Mouse (Mus musculus): Measurements from ENCODE around the gene Upk3a.
"Not testable (repeated sequence)": the region's sequence is repeated elsewhere in the genome, so short reads cannot be mapped to it uniquely, and the experiment has no call there.

Gene Upk3a

DNA sequence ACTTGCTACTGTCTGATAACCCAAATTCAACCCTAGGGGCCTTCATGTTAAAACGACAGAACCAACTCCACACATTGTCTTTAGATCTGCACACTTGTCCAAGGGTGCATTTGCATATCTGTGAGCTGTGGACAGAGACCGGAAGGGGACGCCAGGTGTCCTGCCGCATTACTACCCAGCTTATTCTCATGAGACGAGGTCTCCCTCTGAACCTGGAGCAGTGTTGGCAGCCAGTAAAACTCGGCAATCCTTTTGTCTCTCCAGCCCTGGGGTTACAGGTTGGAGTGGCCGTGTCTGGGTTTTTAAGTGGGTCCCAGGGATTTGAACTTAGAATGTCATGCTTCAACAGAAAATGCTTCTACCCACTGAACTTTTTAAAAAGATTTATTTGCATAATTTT is 17.0 kb upstream of the Upk3a start:
- no peak for DNase-seq (ENCODE audit: low spot score in 2 of 2)

DNA sequence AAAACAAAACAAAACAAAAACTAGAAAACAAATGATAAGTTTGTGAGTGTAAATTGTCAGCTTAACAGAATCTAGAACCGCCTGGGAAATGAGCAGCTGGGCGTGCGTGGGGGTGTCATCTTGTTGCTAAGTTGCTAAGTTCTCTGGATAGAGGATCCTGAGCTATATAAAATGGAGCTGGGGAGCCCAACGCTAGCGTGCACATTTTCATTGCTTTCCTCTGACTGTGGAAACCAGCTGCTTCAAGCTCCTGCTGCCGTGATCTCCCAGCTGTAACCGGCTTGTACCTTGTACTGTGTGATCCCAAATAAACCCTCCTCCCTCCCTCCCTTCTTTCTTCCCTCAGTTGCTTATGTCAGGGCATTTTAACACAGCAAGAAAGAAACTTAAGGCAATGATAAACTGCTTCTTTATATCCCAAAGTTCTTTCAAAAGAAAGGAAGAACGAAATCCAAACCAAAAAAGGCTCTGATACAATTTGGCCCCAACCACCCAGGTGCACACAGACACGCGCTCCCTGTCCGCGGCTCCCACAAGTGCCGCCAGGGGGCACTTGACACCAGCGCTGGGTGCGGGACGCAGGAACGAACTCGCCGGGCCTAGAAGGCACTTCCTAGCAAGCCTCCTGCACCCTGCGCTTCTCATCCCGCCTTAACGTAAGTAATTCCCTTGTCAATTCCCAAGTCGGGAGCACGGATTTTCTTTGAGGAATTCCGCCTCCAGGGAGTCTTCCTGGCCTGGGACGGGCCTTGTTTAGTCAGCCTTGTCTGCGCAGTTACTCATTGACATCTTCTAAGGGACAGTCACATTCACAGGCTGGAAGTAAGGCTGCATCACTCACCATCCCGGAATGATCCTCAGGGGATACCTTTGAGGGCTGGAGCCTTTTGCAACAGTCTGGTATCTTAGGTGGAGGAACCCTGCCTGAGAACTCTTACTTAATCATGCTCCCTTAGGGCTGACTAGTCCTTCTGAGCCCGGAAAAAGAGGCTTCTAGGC is 15.7 kb upstream of the Upk3a start:
- DNase-seq (ENCODE audit: low spot score in 2 of 2), result peak; percentile 80 to 83

DNA sequence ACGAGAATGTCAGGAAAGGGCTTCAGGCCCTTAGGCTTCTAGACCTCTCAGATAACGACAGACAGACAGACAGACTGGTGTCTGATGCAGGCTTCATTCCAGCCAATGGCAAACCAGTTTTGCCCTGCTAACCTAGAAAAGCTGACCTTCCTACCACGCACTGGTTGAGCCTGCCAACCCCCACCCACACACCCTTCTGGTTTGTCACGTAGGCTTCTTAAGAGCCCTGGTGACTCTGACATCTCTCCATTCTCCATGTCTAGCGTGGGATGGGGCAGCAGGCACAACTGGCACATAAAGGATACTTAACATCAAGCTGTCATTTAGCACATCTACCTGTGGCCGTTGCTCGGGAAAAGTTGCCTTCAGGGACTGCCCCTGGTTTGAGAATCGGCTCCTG is 7.3 kb upstream of the Upk3a start:
- no peak for DNase-seq (ENCODE audit: low spot score in 2 of 2)

DNA sequence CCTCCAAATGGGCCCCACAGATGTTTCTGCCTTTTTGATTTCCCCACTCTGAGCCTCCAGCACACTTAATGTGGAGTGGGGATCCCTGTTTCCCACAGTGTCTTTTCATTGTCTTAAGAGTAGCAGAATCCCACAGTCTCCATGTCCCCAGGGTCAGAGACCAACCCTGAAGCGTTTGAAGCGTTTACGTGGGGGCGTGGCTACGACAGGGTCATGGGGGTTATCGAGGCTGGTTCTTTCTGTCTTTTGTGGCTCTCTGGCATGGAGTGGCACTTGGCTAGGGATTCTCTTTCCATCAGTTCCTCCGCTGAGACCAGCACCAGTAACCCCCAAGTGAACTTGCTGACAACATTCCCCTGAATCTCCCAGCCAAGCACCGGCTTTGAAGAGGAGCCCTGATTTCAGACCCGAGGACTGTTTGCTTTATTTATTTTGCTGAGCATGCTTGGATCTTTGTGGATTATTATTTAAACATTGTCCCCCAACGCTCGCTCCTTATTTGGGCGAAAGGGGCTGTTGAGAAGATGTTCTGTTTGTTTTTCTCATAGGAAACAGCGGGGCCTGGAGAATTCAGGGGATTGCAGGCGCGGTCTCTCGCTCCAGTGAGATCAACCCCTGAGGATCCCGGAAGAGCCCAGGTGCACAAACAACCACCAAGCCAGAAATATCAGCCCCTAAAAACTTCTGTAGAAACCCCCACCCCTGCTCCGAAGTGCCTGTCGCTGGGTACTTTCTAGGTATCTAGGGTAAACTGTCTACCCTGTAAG is 4.9 kb upstream of the Upk3a start:
- no peak for DNase-seq (ENCODE audit: low spot score in 2 of 2)

DNA sequence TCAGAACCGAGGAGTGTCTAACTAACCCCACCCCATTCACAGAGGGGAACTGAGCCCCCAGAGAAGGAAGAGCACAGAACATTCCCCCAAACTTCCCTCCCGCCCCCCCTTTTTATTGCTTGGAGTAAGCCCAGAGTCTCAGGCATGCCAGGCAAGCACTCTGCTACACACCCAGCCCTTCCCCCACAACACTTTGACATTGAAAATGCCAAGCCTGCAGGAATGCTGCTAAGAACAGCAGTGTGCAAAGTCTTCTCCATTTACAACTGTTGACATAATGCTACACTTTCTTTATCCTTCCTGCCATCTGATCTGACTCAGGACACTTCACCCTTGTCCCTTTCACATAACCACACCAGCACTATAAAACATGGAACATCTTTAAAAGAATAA is 4.3 kb upstream of the Upk3a start:
- DNase-seq (ENCODE audit: low spot score in 2 of 2), result peak in 1 of 2 experiments; percentile 64

DNA sequence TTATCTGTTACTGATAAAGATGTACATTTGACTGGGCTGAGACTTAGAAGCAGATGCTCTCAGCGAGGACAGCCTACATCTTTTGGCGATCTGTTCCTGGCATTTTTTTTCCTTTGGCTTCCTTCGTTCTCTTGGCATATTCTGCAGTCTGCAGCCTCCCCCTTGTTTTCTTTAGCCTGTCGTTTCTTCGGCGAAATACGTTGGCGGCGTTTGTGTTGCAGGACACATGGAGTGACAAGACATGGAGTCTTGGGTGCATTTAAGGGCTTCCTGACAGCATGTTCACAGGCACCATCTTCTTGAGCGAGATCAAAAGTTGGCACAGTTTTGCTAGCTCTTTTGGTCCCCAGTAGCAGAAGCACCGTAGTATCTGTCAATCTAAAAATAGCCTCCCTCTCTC is 1.2 kb upstream of the Upk3a start:
- no peak for DNase-seq (ENCODE audit: low spot score in 2 of 2)

DNA sequence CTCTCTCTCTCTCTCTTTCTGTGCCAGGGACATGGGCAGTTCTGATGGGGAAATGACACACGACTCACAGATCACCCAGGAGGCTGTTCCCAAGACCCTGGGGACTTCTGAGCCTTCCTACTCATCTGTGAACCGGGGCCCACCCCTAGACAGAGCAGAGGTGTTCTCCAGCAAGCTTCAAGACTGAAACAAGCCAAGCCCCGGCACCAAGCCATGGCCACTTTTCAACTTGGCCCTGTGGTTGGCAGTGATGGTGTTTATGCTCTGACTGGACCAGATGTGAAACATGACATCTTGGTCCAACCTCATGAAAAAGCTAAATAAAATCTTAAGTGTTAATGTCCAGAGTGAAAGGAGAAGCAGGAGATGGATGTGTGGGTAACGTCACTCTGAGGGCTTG is 5.3 kb downstream of the Upk3a start:
- no peak for DNase-seq (ENCODE audit: low spot score in 2 of 2)

DNA sequence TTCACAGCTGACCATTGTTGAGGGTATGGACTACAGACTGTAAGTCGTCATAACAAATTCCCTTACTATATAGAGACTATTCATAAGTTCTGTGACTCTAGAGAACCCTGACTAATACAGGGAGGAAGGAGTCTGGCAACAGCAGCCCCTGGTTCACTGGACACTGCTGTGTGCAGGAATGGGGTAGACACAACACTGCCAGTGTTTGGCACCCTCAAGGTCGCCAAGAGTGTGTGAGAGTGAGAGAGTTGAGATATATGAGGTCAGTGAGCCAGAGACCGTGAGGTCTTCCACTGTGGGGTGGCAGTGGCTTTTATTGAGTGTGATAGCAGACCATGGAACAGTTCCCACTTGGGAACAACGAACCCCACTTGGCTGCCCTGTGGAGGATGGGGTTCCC is 9.3 kb downstream of the Upk3a start:
- DNase-seq (ENCODE audit: low spot score in 2 of 2), result no peak

DNA sequence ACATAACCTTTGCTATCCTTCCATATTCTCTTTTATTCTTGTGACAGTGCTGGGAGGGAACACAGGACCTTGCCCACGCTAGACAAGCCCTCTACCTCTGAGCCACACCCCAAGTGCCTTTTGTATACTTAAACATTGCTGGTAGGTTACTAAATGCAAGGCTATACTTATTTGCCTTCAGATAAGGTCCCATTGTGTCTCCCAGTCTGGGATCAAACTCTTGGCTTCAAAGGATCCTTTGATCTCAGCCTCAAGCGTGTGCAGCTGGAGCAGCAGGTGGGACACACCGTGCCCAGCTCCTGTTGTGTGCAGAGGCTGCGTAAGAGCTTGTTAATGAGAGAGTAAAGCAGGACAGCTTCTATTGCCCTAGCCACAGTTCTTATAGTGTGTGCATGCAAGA is 10.8 kb downstream of the Upk3a start:
- DNase-seq (ENCODE audit: low spot score in 2 of 2), result no peak

DNA sequence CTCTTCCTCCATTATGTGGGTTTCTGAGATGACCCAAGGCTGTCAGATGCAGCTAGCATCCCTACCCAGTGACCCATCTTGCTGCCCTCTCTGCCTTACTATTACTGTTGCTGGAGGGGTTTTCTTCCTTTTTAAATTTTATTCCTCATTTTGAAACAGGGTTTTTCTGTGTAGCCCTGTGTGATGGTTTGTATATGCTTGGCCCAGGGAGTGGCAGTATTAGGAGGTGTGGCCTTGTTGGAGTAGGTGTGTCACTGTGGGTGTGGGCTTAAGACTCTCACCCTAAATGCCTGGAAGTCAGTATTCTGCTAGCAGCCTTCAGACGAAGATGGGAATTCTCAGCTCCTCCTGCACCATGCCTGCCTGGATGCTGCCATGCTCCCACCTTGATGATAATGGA is 11.7 kb downstream of the Upk3a start, which contains the start of gene Fam118a:
Gene Fam118a, plus strand, starts transcription at position 301 of the 400 bp plus-strand sequence.
- not testable (repeated sequence) for DNase-seq (ENCODE audit: low spot score in 2 of 2)

DNA sequence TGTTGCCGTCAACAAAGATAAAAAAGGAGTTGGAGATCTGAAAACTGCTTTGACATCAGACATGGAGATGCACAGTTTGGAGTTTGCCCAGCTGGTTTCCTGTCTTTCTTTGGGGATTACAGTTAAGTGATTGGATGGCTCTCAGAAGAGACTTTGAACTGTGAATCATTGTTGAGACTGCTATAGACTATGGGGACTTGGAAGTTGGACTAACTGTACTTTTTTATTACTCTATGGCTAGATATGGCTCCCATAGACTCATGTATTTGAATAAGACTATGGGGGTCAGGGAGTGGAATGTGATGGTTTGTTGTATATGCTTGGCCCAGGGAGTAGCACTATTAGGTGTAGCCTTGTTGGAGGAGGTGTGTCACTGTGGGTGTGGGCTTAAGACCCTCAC is 13.7 kb downstream of the Upk3a start:
- not testable (repeated sequence) for DNase-seq (ENCODE audit: low spot score in 2 of 2)

DNA sequence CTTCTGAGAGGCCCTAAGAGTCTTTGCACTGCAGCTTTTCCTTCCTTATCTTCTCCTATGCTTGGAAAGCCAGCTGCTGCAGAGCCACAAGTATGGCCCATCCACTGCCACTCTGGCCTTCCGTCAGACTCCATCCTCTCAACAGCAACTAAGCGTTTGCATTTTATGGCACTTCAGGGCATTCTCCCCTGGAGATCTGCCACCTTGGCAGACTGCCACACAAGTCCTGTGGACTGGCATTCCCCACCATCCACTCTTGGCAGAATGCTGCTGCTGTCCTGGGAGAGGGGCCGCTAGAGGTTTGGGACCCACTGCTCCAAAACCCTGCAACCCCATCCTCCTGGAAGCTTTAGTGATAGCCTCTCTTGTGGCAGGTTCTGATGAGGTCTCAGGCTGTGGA is 14.9 kb downstream of the Upk3a start:
- DNase-seq (ENCODE audit: low spot score in 2 of 2), result no peak

DNA sequence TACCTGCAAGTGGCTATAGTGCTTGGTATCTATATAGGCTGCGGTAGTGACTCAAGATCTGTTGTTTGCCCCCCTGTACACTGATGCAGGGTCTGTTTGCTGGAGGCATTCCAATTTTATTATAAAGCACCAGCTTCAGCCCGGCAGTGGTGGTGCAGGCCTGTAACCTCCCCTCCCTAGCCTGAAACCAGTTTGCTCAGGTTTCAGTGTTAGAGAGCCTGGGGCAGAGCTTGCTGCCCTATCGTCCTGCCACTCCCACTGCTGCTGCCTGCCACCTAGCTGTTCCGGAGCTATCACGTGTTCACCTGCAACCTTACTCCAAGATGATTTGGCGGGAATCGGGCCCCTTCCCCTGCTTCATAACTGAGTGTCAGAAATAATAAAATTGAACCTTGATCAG is 17.0 kb downstream of the Upk3a start:
- peak in 1 of 2 experiments; percentile 53 for DNase-seq (ENCODE audit: low spot score in 2 of 2)

DNA sequence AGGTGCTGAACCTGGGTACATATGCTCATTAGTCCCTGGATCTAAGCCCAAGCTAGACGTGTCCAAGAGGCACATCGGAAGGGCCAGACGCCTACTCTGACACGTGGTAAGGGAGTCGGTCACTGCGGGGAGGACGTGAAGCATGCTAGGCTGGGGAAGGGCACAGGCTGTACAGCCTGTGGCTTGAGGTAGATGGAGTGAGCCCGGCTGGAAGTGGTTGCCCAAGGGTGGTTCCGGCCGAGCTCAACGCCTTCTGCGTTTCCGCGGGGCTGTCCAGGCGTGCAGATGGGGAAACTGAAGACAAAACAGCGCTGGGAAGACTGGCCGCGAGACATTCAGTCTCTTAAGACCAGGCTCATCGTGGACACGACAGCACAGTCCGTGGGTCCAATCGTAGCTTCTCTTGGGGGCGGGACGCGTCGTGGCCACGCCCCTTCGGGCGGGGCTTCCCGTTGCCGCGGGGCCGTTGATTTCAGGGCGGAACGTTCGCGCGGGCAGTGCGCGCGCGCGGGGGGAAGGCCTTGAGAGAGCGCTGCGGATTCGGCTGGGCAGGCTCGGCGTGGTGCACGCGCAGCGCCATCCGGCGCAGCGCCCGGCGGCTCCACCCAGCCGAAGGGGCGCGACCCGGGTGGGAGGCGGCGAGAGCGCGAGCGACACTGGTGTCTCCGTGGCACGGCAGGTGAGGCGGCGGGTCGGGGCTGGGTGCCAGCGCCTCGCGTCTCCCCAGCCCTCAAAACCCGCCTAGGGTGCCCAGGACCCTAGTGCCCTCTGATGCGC is 19.8 kb downstream of the Upk3a start:
- peak; percentile 97 to 99 for DNase-seq (ENCODE audit: low spot score in 2 of 2)

DNA sequence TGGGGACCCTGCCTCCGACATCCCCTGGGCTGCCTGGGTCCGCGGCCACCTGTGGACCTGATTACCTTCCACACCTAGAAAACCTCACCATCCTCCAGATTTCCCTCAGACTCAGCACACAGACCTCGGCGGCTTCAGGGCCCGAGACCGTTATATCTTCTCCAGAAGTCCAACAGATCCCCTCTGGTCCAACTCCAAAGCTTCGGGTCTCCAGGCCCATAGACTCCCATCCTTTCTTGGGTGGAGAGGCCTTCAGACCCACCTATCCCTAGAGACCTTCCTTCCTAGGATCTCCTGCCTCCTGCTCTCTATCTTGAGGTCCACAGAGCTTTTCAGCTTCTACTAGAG is 20.4 kb downstream of the Upk3a start:
- no peak for DNase-seq (ENCODE audit: low spot score in 2 of 2)

DNA sequence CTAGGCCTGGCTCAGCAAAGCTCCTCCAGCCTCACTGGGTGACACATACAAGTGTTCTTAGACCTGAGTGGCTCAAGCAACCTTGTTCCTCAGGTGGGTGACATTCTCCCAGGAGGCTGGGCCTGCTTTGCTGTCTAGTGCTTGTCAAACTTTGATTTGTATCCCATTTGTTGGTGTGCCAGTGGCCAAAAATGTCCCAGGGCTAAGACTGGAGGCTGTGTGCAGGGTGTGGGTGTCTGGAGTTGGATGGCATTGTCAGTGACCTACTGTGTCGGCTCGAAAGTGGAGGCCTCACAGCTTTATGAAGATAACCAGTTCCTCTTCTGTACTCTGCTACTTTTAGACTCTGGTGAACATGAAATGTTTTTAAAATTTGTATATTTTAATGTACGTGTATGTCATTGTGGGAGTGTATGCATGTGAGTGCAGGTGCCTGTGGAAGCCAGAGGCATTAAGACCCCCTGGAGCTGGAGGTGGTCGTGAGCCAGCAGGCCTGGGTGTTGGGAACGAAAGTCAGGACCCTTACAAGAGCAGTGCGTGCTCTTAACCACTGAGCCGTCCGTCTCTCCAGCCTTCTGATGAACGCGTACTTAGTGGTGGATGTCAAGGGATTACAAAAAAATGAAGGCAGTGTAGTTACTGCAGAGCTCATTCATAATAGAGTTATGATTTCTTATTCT is 24.7 kb downstream of the Upk3a start:
- DNase-seq (ENCODE audit: low spot score in 2 of 2), result no peak

DNA sequence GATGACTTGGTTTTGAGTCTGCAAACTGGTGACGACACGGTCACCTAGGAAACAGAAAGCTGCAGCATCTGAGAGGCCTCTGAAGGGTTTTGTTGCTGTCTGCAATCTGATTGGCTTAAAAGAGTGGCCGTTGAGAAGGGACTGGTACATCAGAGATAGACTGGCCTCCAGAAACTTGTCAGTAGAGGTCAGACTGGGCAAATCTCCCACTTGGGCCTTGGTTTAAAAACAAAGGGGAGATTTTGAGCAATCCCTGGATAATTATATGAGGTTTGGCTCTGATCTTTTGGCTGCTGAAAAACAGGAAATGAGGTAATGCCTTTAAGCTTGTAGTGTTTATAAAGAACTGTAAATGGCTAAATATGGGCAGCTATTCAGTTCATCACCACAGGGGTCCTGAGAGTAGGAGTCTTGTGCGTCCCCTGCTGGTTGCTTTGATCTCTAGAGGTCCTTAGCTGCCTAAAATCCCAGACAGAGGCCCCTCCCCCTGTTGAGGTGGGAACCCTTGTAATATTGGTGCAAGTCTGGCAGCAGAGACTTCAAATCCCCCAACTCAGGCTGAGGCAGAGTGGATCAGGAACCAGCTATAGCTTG is 25.5 kb downstream of the Upk3a start:
- DNase-seq (ENCODE audit: low spot score in 2 of 2), result peak in 1 of 2 experiments; percentile 62

DNA sequence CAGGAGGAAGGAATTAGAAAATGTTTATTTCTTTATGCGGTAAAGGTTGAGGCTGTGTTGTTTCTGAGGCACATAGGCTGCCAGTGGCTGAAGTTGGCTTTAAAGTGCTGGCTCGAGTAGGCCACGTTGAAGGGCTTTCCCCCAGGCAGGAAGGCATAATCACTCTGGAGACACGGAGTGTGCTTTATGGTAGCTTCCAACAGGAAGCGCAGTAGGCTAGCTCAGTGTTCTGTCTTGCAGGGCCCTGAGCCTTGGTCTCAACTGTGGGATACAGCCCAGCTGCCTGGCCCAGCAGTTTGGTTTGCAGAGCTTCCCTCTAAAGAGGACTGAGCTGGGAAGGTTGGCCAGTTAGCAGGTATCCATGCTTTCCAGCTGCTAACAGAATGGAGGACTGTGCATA is 26.2 kb downstream of the Upk3a start:
- DNase-seq (ENCODE audit: low spot score in 2 of 2), result no peak

DNA sequence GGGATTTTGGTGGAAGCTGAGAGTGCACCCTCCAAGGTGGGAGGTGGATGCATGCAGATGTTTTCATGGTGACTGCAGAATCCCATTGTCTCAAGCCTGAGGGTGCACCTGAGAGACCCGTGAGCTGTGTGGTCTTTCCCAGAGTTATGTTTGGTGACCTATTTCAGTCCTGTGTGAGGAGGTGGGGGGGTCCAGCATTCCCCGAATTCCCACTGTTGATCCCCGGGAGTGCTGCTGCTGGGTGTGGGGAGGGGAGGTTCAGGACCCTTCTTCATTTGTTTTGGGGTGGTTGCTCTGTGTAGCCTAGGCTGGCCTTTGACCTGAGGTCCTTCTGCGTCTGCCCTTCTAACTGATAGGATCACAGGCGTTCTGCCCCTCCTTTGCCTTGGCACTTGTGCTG is 26.8 kb downstream of the Upk3a start:
- no peak for DNase-seq (ENCODE audit: low spot score in 2 of 2)

DNA sequence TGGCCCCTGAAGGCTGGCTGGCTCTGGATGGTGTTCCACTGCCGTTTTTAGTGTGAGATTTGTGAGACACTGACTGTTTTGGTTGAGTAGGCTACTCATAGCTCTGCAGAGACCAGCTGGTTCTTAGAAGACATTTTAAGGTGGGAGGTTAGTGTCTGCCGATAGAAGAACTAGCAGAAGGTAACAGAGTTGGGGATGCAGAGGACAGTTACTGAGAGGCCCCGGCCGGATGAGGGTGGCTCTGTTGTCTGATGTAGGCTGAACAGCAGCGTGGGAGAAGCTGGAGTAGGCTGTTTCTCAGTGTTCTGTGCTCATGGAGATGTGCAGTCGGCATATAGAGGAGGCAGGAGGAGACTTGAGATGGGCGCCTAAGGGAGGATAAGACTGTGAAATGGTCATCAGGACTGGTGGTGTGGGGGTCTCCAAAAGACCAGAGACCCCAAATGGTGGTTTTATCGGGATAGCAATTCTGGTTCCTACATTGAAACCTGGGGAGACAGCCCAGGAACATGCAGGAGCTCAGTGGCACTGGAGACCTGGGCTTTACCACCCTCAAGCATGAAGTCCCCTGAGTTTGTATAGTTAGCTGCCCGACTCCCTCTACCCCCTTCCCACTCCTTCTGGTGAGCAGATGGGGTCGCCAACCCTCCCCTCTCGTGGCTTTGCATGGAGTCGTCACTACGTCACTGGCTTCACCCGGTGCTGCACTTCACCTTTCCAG is 29.4 kb downstream of the Upk3a start:
- no peak for DNase-seq (ENCODE audit: low spot score in 2 of 2)

Data from urinary bladder, adult 18-20 months (tissue).